Mouse (Mus musculus) CD4-positive, CD25-positive, alpha-beta regulatory T cell, adult 4 months (primary cell): Measurements from ENCODE around the gene Zfp975. TPM values are rescaled to one million over a fixed set of nuclear protein-coding genes. Genes with fewer than 3 reads are reported as not detected.
"Not testable (repeated sequence)": the region's sequence is repeated elsewhere in the genome, so short reads cannot be mapped to it uniquely, and the experiment has no call there.

Experiments used
- ATAC-seq: one replicate; pipeline ENCODE4 v1.8.0; 2017
- polyA plus RNA-seq, 2 experiments: library from polyadenylated mRNA; unstranded; fragments of 100-300 nt; shearing (Covaris generic); gene quantifications; one replicate each; pipeline ENCODE4 v1.2.1; 2017

Gene Zfp975
- 1 to 10 TPM; 4.2 to 5.6 TPM for polyA plus RNA-seq

- peak; percentile 98 for ATAC-seq
These were observed at the start of gene Zfp975 for GRCm38 (mm10) chr7:42692362-42693158. Zfp975 (minus strand) TSS chr7:42692742.

GRCm38 (mm10) chr7:42738536-42739210, 46.1 kb upstream of the Zfp975 start:
- ATAC-seq, result no peak

GRCm38 (mm10) chr7:42726917-42727316, 34.4 kb upstream of the Zfp975 start, which contains the start of gene Gm17067:
Gm17067 (minus strand) TSS chr7:42727017.
- ATAC-seq, result not testable (repeated sequence)

- not testable (repeated sequence) for ATAC-seq
These were observed 709 bp upstream of the Zfp975 start for GRCm38 (mm10) chr7:42693251-42693650.

- not testable (repeated sequence) for ATAC-seq
These were observed 12.5 kb downstream of the Zfp975 start for GRCm38 (mm10) chr7:42680081-42680480.

GRCm38 (mm10) chr7:42679646-42680045, 12.9 kb downstream of the Zfp975 start:
- ATAC-seq, result not testable (repeated sequence)

- not testable (repeated sequence) for ATAC-seq
These were observed 32.4 kb downstream of the Zfp975 start for GRCm38 (mm10) chr7:42660140-42660539.

- ATAC-seq, result not testable (repeated sequence)
These were observed 37.3 kb downstream of the Zfp975 start for GRCm38 (mm10) chr7:42655211-42655610.

GRCm38 (mm10) chr7:42643120-42643620, 49.4 kb downstream of the Zfp975 start:
- ATAC-seq, result not testable (repeated sequence)

GRCm38 (mm10) chr7:42642152-42643115, 50.1 kb downstream of the Zfp975 start, which contains the start of gene Zfp976:
Zfp976 (minus strand) TSS chr7:42642588.
- ATAC-seq, result peak; percentile 81

GRCm38 (mm10) chr7:42631031-42631430, 61.5 kb downstream of the Zfp975 start:
- not testable (repeated sequence) for ATAC-seq

Other genes with a start within 250 kb of the Zfp975 start
- not detected for gene 4933421I07Rik, start 244.6 kb downstream of the Zfp975 start, polyA plus RNA-seq
- 10 to 100 TPM; 36.0 to 45.9 TPM for gene Zfp141, start 187.0 kb downstream of the Zfp975 start, polyA plus RNA-seq
- not detected for gene Gm21028, start 114.2 kb downstream of the Zfp975 start, polyA plus RNA-seq
- gene Zfp977, start 100.2 kb downstream of the Zfp975 start, polyA plus RNA-seq, result not detected
- 1 to 10 TPM in 1 of 2 experiments, under 1 TPM in 1; 0.70 to 1.2 TPM for gene Zfp976, start 50.2 kb downstream of the Zfp975 start, polyA plus RNA-seq
- not detected for gene Gm17067, start 34.3 kb upstream of the Zfp975 start, polyA plus RNA-seq
- gene Vmn2r62, start 100.8 kb upstream of the Zfp975 start, polyA plus RNA-seq, result not detected
- not detected for gene Gm2381, start 174.5 kb upstream of the Zfp975 start, polyA plus RNA-seq
- gene Vmn2r63, start 241.1 kb upstream of the Zfp975 start, polyA plus RNA-seq, result under 1 TPM in 1 of 2 experiments, not detected in 1; 0.11 TPM